Comparison of ENCODE assay signal across 13 mouse cellular contexts in the genomic region with DNA sequence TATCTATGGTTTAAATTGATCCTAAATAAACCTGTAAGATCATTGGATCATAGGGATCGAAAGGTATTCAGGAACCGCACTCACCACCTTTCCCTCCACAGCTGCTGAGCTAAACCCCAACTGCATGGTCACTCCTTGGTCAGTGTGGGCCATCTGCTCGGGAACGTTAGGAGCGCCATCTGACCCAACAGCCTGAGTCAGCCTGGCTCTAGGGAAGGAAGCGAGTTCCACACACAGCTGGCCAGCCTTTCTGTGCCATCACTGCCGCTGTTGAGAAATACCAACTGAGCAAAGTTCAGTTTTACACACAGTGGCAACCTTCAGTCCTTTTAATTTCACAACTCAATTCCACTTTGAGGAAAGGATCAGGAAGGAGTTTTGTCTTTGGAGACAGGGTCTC. TPM values are rescaled to one million over a fixed set of nuclear protein-coding genes. Genes with fewer than 3 reads are reported as not detected.
DNase-seq lines count a peak whose midpoint lies in the region; ATAC-seq and TF ChIP-seq lines count a peak whose summit lies in the region.
"Had no signal": no experiment of that assay in that cellular context is flagged by ENCODE, and none has a peak within 500 bp of the region (broad histone marks: within the 10 kb centered on the region; RNA-seq: fewer than 3 reads in every experiment).

No protein-coding gene starts in this region.

- no peak for ATAC-seq in hindbrain, embryonic 14.5 days (ENCODE audit: low FRiP score)
- ATAC-seq: activated CD4-positive, CD25-positive, alpha-beta regulatory T cell, adult 4 months had no signal

- TF ChIP-seq CTCF in lung, adult 2 months (IDR thresholded peaks at IDR 0.05; ENCODE audit: insufficient read depth, low read length): no peak

- no peak overlapping the region for H3K4me2 ChIP-seq in hindbrain, embryonic 14.5 days (replicated peaks)
- H3K4me2 ChIP-seq: hindbrain, embryonic 15.5 days had no signal

- 79% methylated on average over 7 of the region's 7 CpGs for WGBS in lung, adult 2 months
- WGBS in hindbrain, embryonic 14.5 days: 92% methylated on average over 7 of the region's 7 CpGs

- TF ChIP-seq POLR2A in lung, adult 2 months (IDR thresholded peaks at IDR 0.05; ENCODE audit: borderline replicate concordance, extremely low read depth, low read depth, low read length): no peak

- H3K9ac ChIP-seq in hindbrain, embryonic 14.5 days: no peak overlapping the region
- H3K9ac ChIP-seq: hindbrain, embryonic 15.5 days had no signal

- peaks cover 8% of the 10 kb centered on the region for H3K4me1 ChIP-seq in lung, adult 2 months (ENCODE audit: control insufficient read depth, insufficient read depth, low read length)
- H3K4me1 ChIP-seq in hindbrain, embryonic 14.5 days (replicated peaks; ENCODE audit: control insufficient read depth, insufficient read depth, low read length): no peaks in the 10 kb centered on the region
- H3K4me1 ChIP-seq: hindbrain, embryonic 15.5 days had no signal

- DNase-seq in adrenal gland, adult 2 months: peak; percentile 65
- no peak for DNase-seq in adrenal gland, adult 18-20 months (ENCODE audit: low spot score in 2 of 2)
- peak; percentile 30 to 40 for DNase-seq in lung, adult 18-20 months
- no peak for DNase-seq in lung, adult 2 months
- DNase-seq in lung, postnatal 14 days: peak; percentile 29
- no peak for DNase-seq in hindbrain, embryonic 14.5 days (ENCODE audit: low spot score)
- no peak for DNase-seq in cerebellum, adult 8-10 months
- DNase-seq in thymus, postnatal 14 days: no peak
- DNase-seq: cerebellum, adult 11 months; left cerebral cortex, postnatal 4 days had no signal

- H3K27ac ChIP-seq in hindbrain, embryonic 14.5 days: no peak overlapping the region
- H3K27ac ChIP-seq: hindbrain, embryonic 15.5 days; macrophage had no signal

- no peaks in the 10 kb centered on the region for H3K9me3 ChIP-seq in hindbrain, embryonic 14.5 days (ENCODE audit: control insufficient read depth, low read length)
- H3K9me3 ChIP-seq: hindbrain, embryonic 15.5 days had no signal

- no peaks in the 10 kb centered on the region for H3K27me3 ChIP-seq in hindbrain, embryonic 14.5 days (ENCODE audit: control insufficient read depth, insufficient read depth, low read length)
- H3K27me3 ChIP-seq: hindbrain, embryonic 15.5 days had no signal

- H3K36me3 ChIP-seq in hindbrain, embryonic 14.5 days (replicated peaks; ENCODE audit: control insufficient read depth, insufficient read depth): no peaks in the 10 kb centered on the region
- H3K36me3 ChIP-seq: hindbrain, embryonic 15.5 days had no signal

- no peak overlapping the region for H3K4me3 ChIP-seq in lung, adult 2 months (replicated peaks; ENCODE audit: extremely low read depth, low read depth, low read length)
- H3K4me3 ChIP-seq in hindbrain, embryonic 14.5 days (replicated peaks; ENCODE audit: low read length): no peak overlapping the region
- H3K4me3 ChIP-seq: hindbrain, embryonic 15.5 days had no signal

RNA-seq across cellular contexts. Expression of a gene that starts 31.1 kb away (rescaled TPM):
- 10 to 100 TPM; 47.6 to 64.7 TPM for total RNA-seq in adrenal gland, adult 2 months (2021)
- 37.7 and 54.5 TPM in 2 replicates for polyA plus RNA-seq in adrenal gland, adult 2 months (2012; rRNA removed)
- 10 to 100 TPM; 34.6 to 60.6 TPM for total RNA-seq in adrenal gland, adult 18-20 months (2021)
- polyA plus RNA-seq in lung, adult 2 months (2012; rRNA removed): 16.7 and 18.6 TPM in 2 replicates
- 2.3 and 4.6 TPM in 2 replicates for polyA plus RNA-seq in hindbrain, embryonic 14.5 days (2014; fragmentation: Nextera tagmentation; extraction: Ambion mirVana)

Comparison
In these comparisons a context has a peak if more than half of its experiments do, and no peak if none do; other contexts are left out.
1. DNase-seq: peak in adrenal gland, adult 2 months (single experiment), lung, adult 18-20 months (2 of 2) and lung, postnatal 14 days (single experiment); none in adrenal gland, adult 18-20 months (0 of 2), lung, adult 2 months (single experiment), hindbrain, embryonic 14.5 days (single experiment), cerebellum, adult 8-10 months (single experiment) and thymus, postnatal 14 days (single experiment).